Mouse (Mus musculus) urinary bladder, postnatal 10 days (tissue): ENCODE measurements around the gene Psmb3.

ENCODE experiments used
- DNase-seq: peaks from one replicate; pipeline ENCODE4 v3.0.0; 2022; ENCODE audit warnings: low spot score

Gene Psmb3

DNA sequence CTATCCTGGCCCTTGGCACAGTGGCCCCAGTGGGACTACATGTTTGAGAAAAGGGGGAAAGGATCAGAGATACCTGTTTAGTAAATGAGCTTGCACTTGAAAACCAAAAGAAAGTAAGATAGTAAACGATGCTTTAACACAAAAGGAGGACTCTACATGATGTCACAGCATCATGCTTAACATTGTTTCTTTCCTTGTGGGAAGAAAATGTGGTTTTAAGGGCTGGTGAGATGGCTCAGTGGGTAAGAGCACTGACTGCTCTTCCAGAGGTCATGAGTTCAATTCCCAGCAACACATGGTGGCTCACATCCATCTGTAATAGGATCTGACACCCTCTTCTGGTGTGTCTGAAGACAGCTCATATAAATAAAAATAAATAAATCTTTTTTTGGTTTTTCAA, 54.9 kb downstream of the Psmb3 start:
- DNase-seq = no peak

GRCm38 (mm10) chr11:97758942-97759341, 55.7 kb downstream of the Psmb3 start:
- no peak for DNase-seq

DNA sequence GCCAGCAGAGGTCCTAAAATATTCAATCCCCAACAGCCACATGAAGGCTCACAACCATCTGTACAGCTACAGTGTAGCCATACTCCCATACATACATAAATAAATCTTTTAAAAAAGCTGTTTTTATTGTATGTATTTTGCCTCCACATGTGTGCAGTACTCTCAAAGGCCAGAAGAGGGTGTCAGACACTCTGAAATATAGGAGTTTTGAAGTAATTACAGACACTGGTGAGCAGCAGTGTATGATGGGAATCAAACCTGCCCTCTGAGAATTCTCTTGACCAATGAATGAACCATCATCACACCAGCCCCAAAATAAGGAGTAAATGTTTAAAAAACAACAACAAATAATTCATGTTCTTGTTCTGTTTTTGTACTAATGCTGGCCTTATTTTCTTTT, 58.4 kb downstream of the Psmb3 start:
- no peak for DNase-seq
